Mouse (Mus musculus) cerebellum, postnatal 10 days (tissue): Measurements from ENCODE around the gene Efnb2.
A peak's percentile ranks its signal among the peaks of the same experiment; 100 is the strongest.

Experiments used
- DNase-seq, 2 experiments: peaks; one replicate each; pipeline ENCODE4 v3.0.0; 2021; ENCODE audit warnings: mixed read lengths in 2 of 2

Gene Efnb2

DNA sequence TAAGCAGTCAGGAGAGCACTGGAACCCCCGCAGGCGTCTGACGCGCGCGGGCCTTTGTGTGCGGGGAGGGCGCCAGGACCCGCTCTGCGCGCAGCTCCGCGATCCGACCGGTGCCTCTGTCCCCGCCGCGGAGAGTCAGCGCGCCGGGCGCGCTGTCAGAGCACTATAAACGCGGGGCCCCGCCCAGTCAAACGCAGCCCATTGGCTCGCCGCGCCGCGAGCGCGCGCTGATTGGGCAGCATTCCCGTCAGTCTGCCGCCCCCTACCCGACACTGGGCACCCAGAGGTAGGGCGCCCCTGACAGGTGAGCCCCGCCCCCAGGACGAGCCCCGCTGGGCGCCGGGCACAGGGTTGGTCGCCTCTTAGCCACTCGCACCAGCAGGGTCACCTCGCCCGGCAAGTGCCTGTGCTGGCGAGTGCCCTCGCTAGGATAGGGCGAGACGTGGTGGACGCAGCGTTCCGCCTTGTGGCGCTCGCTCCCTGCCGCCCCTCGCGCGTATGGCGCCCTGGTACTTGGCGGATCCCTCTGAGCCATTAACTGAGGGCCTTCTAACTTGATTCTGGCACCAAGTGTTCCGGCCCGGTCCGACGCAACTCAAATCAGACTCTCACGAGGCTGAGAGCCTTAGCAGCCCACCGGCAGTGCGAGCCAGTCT, at the start of gene Efnb2:
Efnb2 (minus strand) TSS at position 140 of the 656 bp plus-strand sequence.
- DNase-seq: peak; percentile 98 to 99

DNA sequence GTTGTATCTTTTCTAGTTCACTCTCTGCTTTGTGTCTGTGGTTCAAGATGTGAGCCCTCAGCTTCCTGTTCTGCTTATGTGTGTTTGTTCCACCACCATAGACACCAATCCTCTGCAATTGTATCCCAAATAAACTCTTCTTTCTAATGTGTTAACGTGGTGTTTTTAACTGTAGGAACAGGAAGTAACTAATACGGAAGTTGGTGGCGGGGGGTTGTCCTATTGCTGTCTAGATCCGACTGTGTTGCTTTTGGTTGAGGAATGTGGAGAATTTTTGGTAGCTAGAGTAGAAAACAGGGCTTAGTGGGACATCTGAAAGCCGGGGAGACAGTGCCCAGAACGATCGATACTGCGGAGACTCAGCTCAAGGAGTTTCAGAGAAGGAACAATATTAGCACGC, 43.8 kb upstream of the Efnb2 start:
- no peak for DNase-seq

DNA sequence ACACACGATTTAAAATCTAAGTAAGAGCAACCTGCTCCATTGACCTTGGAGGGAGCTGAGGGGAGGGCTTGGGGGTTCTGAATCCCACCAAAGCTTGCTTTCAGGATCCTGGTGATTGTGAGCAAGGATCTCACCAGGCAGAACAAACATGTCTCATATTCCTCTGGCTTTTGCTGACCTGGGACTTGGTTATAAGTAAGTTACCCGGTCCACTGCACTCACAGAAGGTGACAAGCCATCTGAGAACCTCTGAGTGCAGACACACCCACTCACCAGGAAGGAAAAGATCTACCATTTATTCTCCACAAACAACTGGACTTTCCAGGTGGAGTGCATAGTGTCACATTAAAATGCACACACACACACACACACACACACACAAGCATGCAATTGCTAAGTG, 42.6 kb upstream of the Efnb2 start:
- DNase-seq: no peak

DNA sequence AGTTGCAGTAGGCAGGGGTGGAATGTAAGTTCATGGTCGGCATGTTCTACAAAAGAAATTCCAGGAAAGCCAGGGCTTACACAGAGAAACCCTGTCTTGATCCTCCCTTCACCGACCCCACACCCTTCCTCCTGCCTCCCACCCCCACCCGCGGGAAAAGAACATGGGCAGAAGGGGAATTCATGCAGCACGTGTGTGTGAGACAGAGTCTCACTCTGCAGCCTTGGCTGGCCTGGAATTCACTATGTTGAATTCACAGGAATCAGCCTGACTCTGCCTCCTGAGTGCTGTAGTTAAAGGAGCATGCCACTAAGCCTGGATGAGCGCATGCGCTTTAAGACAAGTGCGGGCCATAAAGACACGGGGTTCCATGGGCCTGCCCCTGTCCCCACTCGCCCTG, 39.8 kb upstream of the Efnb2 start:
- DNase-seq: no peak

DNA sequence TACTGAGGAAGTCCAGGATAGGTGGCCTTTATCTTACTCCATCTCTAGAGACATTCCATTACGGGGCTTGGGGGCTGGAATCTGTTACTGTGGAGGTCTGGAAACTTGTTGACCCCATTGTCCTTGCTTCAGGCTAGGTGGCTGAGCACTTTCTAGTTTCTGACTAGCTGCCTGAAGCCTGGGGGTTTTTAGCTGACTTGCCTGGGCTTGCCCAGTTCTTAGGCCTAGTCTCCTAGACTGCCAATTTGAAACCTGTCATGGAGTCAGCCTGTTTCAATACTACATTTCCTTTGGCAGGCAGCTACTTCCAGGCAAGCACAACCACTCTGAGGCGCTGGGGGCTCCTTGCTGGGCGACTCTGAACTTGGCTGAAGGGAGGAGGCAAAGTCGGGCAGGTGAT, 39.2 kb upstream of the Efnb2 start:
- no peak for DNase-seq

DNA sequence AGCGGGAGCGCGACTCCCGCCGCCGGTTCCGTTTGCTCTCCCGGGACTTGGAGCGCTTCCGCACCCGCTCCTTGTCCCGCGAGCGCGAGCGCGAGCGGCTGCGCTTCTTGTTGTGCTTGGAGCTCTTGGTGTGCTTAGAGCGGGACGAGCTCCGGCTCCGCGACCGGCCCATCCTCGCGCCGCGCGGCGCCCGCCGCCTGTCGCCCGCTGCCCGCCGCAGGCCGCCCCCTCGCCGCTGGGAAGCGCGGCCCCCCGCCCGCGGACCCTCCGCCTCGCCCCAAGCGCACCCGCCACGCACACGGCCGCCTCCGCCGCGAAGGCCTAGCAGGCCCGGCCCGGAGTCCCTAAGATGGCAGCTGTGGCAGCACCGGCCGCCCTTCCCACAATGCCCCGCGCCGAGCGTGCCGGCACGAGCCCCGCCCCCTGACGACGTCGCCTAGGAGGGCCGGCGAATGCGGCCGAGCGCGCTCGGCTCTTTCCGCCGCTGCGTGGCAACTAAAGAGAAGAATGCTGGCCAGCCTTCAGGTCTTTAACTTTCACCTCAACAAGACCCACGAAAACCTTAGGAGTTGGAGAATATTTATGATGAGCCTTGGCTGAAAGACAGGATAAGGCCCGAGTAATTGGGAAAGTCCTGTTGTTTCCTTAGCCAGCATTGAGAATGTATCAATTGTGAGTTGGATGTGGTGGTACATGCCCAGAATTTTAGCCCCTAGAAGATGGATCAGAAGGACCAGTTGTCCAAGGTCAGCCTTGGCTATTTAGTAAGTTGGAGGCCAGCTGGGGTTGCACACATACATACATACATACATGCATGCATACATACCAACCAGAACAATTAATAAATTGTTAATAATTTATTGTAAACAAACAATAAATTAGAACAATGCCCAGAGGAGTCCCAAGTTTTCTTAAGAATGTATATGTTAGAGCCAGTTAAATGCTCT, 29.4 kb upstream of the Efnb2 start, which contains the start of gene Arglu1:
Arglu1 (minus strand) TSS at position 376 of the 947 bp plus-strand sequence.
- DNase-seq: peak; percentile 99 to 100

DNA sequence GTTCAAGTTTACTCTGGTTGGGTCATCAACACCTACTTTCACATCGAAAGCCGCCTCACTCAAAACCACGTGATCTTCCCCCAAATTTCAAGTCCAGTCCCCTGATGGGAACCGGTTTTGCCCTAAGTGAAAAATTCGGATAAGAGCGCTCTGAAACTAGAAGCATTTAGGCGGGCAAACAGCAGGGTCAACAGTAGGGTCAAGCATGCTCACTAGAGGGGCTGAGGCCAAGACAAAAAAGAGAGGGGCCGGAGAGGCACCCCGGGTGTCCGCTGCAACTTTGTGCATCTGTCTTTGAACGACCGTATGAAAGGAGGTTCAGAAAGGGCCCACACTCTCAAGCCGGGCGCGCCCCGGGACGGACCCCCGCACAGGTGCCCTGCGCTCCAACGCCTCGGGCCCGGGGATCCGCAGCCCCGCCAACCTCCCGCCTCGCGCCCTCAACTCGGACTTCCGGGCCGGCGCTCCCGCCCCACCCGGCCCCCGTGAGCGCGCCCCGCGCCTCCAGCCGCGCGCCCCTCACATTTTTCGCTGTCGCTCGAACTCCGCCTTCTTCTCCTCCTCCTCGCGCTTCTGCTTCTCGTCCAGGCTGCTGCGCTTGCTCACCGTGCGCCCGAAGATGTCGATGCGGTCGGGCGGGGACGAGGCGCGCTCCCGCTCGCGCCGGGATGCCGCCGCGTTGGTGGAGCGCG, 28.6 kb upstream of the Efnb2 start:
- peak; percentile 75 to 79 for DNase-seq

DNA sequence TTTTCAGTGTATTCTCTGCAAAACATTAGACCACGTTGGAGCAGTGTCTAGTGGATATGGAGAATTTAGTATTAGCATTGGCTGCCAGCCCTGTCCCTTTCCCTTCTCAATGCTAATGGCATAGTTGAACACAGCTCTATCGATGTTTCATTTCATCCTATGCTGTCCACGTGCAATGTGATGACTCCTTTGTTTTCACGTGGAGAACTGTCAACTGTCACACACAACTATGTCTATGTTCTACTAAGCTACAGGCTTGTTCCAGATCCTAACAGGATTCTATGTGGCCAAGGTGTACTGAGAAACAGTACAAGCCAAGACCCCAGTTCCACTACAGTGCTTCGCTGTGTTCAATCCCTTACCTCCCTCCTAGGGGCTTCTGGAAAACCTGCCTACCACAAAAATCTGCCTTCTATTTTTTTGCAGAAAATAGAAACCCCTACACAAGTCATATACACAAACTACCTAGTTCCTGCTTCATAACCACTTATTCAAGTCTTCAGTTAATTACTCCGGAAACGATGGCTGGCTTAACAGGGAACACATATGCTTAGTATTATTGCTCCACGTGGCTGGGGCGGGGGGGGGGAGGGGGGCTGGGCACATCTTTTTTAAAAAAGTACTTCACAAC, 27.9 kb upstream of the Efnb2 start:
- DNase-seq: no peak

DNA sequence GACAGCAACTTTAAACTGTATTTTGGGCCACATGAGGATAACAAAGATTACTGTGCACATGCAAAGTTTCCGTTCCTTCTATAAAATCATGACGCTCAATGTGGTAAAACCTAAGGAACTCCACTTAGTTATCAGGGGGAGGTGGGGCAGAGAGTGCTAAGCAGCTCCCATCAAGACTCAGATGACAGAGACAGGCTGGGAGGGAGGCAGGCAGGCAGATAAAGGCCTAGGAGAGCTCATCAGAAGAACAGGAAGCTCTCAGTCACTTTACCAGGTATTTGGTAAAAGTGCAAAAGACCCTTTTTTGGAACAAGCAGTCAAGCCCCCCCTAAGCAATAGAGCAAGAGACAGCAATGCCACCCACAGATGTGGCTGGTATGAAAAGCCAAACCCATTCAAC, 24.5 kb upstream of the Efnb2 start:
- DNase-seq: no peak

DNA sequence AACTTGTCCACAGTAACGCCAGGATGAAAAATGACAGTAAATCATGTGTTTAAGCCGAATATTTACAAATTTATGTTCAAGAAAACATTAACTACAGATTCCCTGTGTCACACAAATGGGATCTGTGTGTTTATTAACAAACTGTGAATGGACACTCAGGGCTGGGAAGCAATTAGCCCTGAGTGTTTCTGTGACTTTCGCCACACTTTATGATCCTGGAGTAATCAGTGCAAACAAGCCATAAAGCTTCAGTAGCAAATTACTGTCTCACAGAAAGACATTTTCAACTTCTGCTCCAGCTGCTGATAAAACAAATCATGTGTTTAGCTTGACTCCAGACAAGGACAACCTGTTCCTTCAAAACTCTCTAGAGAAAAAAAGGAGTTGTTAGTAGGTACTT, 21.7 kb upstream of the Efnb2 start:
- no peak for DNase-seq

DNA sequence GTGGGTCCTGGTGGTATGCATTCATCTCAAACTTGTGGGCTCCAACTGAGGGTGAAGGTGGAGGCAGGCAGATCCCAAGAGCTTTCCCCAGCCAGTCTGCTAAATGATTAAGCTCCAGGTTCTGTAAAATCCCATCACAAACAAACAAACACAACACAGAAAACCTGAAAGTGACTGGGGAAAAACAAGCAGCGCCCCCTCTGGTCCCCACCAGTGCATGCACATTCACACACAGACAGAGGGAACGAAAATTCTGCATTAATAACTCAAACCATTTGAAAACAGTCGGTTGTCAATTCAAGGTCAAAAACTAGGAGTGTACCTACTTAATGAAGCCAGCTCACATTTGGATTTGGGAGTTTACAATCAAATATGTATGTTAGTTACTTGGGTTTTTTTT, 17.2 kb upstream of the Efnb2 start:
- DNase-seq: no peak

DNA sequence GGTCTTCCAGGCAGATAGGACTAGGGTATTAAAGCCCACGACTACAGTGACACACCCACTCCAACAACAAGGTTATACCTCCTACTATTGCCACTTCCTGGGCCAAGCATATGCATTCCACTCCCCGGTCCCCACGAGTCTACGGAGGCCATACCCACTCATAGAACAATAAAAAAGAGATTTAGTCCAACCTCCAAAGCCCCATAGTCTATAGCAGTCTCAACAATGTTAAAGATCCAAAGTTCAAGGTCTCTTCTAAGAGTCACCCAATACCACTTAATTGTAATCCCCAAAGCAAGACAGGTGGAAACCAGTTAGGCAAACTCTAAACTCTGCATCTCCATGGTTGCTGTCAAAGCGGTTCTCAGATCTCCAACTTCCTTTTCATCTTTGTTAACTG, 13.8 kb upstream of the Efnb2 start:
- DNase-seq: no peak

DNA sequence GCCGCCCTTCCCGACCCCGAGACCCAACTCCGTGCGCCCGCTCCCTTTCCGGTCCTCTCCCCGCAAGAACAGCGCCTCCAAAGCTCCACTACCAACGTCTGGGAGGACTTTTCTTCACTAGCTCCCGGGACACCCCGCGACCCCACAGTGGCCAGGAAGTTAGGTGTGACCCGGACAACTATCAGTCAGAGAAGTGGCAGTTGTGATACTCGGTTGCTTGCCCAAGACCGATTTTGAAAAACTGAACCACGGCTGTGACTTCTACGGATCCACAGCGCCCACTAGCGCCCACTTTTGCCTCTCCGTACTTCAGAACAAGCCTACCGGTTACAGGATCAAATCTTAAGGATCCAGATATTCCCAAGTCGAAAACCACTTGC, 707 bp upstream of the Efnb2 start:
- DNase-seq: peak; percentile 96 to 98

DNA sequence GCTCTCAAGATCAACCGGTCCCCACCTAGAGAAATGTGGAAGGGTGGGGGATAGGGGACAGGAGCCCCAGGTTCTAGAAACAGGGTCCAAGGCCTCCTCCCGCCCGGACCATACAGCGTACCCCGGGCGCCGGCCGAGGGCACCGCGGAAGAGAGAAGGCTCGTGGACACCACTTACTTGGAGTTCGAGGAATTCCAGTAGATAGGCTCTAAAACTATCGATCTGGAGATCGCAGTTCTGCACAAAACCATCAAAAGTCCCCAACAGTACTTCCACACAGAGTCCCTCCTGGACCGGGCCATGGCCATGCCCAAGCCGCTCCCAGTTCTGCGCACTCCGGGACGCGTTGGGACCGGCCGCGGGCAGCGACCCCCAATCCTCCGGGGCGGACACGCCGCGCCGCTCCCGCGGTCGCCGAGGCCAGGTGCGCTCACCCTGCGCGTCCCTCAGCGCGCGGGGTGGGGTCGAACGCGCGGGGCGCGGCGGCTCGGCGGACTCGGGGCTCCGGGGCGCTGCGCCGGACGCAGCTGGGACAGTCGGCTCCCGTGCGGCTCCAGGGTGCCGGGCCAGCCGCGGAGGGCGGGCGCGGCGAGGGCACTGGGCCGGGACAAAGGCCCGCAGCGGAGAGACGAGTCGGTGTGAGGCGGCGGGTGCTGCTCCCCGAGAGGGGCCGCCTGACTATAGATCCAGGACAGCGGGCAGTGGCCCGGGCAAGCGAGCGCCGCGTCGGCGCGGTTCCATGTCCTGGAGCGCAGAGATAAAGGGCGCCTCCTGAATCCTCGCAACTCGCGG, 539 bp downstream of the Efnb2 start:
- peak in 1 of 2 experiments; percentile 57 for DNase-seq

DNA sequence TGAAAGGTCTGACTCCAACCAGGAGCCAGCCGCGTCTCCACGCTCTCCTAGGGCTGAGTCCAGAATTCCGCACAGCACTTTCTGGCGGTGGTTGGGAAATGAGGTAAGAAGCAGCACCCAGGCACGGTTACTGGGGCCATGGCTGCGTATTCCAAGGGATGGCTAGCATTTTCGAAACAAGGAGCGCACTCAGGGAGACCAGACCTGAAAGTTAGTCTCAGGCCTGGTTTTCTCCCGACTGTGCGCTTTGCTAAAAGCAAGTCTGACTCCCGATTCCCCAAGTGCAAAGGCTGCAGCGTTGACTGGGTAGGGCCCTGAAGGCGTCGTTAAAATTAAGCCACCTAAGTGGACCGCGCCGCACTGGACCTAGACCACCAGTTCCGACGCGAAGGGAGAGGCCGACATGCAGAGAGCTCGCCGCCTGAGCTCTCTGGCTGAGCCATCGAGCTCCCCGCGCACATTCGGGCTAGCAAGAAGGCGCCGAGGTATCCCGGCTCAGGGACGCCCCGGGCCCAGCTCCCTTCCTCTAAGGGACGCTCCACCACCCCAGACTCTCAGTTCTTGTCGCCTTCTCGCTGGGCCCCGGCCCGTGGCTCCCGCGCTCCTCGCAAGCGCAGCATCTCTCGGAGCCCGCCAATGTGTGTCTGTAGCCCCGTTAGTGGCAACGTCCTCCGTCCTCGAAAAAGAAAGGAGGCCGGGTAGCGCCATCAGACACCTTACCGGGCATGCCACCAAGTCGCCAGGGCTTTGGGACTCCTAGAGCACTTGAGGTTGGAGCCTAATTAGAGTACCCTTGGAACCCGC, 1.3 kb downstream of the Efnb2 start:
- DNase-seq: peak; percentile 65

DNA sequence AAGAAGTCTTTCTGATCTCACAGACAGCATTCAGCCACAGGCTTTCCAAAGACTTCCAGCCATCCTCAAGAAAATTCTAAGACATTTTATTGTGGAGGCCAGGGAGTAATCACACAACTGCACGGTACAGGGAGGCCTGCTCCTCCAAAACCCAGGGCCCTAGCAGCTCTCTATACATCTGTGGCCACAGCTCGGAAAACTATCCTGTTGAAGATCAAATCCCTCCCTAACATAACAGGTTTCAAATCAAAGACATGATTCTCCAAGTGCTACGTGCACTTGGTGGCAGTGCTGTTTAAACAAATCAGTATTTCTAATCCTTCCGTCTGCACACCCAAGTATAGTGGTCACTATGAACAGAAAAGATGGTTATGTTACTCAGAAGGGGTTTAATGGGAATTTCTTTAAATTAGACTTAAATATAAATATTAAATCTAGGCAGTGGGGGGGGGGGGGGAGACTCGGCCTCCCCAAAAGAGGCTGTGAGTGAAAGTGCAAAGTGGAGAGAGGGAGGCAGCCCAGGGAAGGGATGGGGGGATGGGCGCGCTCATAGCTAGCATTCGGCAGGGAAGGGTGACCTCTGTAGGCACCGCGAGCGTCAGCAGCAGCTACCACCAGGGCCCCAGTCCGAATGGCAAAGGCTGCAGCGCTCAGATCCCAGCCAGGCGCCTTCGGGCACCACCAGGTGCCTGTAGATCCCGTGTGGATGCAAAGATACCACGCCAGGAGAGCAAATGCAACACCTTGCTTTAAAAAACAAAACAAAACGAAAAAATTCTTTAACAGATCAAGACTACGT, 2.4 kb downstream of the Efnb2 start:
- DNase-seq: peak; percentile 97

DNA sequence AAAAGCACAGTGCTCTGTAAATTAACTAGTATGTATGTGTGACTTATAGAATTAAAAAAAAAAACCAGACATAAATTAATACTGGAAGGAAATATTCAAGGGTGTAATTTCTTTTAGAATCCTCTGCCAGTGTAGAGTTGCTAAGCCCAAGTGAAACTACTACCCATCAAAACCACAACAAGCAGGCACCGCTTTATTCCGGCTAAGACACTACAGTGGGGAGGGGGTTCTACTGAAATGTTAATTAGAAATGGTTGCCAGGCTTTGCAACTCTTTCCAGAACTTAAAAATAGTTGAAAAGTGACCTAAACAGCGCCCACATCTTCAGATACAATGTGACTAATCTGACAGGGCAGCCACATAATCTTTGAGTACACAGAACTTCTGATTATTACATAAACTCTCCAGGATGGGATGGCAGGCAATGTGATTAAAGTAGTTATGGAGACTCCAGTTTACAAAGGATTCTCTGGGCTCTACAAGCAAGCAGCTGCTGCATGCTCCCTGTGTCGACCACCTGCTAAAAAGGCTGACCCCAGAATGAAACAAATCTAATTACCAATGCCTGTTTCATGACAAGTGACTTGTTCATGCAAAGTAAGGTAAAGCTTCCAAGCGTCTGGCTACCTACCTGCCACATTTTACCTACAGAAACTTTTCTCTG, 3.2 kb downstream of the Efnb2 start:
- DNase-seq: no peak

DNA sequence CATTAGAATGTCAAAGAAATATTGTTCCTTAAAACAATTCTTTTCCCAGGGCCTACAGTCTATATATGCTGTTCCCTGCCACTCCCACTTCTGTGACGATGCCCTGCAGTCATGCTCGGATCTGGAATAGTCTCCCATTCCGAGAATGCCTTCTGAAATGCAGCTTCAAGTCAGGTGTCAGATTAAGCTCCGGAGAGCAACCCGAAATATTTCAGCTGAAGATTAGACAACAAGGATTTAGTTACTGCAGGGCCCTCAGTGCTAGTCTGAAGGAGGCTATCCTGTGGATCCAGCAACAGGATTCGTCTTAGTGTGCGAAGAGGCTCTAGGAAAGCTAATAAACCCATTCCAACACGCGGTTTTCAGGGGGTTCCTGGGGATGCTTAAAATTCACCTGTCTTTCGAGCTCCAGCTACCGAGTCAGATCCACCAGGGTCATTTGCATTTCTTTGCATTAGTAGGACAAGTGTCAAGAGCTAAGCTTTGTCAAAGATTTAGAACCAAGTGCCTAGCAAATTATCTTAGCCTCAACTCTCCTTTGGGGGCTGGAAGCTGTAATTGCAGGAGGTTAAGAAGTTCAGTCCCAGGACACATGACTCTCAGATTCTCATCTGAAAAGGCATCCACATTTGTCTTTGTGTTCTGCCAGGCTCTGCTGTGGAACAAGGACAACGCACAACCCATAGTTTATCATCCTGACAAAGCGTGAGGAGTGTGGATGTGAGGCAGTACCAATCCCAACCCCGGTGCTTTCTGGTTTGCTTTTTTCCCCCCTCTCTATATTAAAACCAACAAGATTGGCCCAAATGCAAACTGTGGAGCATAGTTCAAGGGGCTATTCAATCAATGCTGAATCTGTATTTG, 4.2 kb downstream of the Efnb2 start:
- DNase-seq: peak in 1 of 2 experiments; percentile 15
